Mouse (Mus musculus) liver, adult 10 weeks (tissue): ENCODE measurements around the gene Slc2a8. TPM values are rescaled to one million over a fixed set of nuclear protein-coding genes. Genes with fewer than 3 reads are reported as not detected.

Experiments used
- polyA plus RNA-seq: library from polyadenylated mRNA; stranded (reverse); fragments of 350-450 nt; fragmentation: Illumina TruSeq; extraction: RNeasy Lipid Tissue Mini Kit (QIAGEN cat#74804); gene quantifications from one replicate; pipeline ENCODE4 v1.2.3, GENCODE M21; 2014; ENCODE audit warnings: low read depth, low replicate concordance

The Slc2a8 gene
- polyA plus RNA-seq, result 0.64 TPM

DNA sequence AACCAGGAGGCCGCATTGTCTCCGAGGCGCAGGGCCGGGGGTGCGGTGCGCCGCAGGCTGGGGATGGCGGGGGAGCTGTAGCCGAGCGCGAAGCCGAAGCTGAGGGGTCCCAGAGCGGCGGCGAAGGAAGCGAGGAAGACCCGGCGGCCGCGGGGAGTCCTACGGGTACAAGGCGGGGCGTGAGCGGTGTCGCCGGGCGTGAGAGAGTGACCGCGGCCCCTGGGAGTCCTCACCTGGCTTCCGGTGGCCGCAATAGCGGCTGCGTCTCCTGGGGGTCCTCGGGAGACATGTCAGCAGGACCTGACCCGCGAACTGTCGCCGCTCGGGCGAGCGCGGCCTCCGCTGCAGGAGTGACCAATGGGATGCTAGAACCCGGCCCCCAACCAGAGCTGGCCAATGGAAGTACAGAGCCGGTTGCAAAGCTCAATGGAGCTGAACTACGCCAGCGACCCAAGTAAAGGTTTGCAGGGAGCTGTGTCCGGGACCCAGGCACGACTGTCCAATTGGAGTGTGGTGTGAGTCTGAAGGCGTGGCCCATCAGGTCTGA, at the start of gene Slc2a8:
TSS of gene Slc2a8 (minus strand) at position 359 of the 547 bp plus-strand sequence.

DNA sequence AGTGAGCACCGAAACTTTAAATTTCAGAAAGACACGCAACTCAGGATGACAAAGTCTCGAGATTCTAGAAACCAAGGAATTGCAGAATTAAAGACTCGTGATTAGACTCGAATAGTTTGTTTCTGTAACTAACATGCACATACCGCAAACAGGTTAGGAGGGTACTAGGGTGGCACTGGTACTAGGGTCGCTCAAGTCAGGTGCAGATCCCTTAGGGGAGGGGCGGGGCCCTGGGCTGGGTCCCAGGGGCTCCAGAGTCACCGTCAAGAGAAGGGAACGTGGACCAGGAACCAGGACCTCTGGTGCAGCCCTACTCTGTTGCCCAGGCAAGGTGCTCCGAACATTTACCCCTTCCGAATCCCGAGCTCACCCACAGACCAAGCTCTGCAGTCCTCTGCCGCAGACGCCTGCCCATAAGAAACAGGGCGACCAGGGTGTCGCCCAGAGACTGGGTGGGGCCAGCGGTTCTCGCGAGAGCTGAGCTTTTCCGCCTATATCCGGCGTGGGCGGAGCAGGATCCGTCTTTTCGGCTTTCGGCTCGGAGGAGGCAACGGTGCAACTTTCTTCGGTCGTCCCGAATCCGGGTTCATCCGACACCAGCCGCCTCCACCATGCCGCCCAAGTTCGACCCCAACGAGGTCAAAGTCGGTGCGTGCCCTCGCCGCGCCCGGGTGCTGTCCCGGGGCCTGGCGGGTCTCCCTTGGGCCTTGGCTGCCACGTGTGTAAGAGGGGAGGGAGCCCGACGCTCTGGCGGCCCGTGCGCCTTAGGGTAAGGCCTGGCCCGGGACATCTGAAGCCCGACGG, 20.5 kb downstream of the Slc2a8 start, which contains the start of the genes Rpl12 and Lrsam1:
TSS of gene Rpl12 (plus strand) at position 368 of the 804 bp plus-strand sequence.
TSS of gene Lrsam1 (minus strand) at position 423 of the 804 bp plus-strand sequence.

Other genes starting within 250 kb of the Slc2a8 start
- gene 6330409D20Rik, start 241.1 kb downstream of the Slc2a8 start, polyA plus RNA-seq, result not detected
- 2.4 TPM for gene Tor2a, start 224.8 kb downstream of the Slc2a8 start, polyA plus RNA-seq
- gene Ttc16, start 206.4 kb downstream of the Slc2a8 start, polyA plus RNA-seq, result not detected
- gene Ptrh1, start 206.3 kb downstream of the Slc2a8 start, polyA plus RNA-seq, result not detected
- gene Cfap157, start 197.7 kb downstream of the Slc2a8 start, polyA plus RNA-seq, result not detected
- 0.74 TPM for gene Stxbp1, start 134.8 kb downstream of the Slc2a8 start, polyA plus RNA-seq
- 0.42 TPM for gene Fam129b, start 106.0 kb downstream of the Slc2a8 start, polyA plus RNA-seq
- 122 TPM for gene Rpl12, start 20.5 kb downstream of the Slc2a8 start, polyA plus RNA-seq
- 2.0 TPM for gene Lrsam1, start 20.5 kb downstream of the Slc2a8 start, polyA plus RNA-seq
- gene Garnl3, start 149.6 kb upstream of the Slc2a8 start, polyA plus RNA-seq, result not detected
- 3.3 TPM for gene Angptl2, start 234.0 kb upstream of the Slc2a8 start, polyA plus RNA-seq